Mouse (Mus musculus) hindbrain, embryonic 11.5 days (tissue): Measurements from ENCODE around the gene Tmem179. TPM values are rescaled to one million over a fixed set of nuclear protein-coding genes. Genes with fewer than 3 reads are reported as not detected.

Experiments used
- ATAC-seq: fragments of 200-750 bp; cut with Nextera tagmentation; 2 replicates; pipeline ENCODE4 v1.8.0; 2017; ENCODE audit warnings: mild to moderate bottlenecking, moderate TSS enrichment, moderate library complexity; ENCODE audit not compliant: low FRiP score
- DNase-seq: peaks from one replicate; pipeline ENCODE4 v3.0.0-alpha.2; 2015; ENCODE audit warnings: low spot score
- H3K27ac ChIP-seq: fragments of 300-500 bp; sonication (generic); 2 replicates; pipeline ENCODE4 v1.5.1; 2014; ENCODE audit warnings: mild to moderate bottlenecking, low read depth, low read length
- H3K27me3 ChIP-seq: fragments of 300-500 bp; sonication (generic); 2 replicates; pipeline ENCODE4 v1.6.1; 2014; ENCODE audit warnings: mild to moderate bottlenecking, low read length, moderate library complexity, mixed read lengths; ENCODE audit not compliant: control insufficient read depth, insufficient read depth
- H3K36me3 ChIP-seq: fragments of 300-500 bp; sonication (generic); 2 replicates; pipeline ENCODE4 v1.6.1; 2014; ENCODE audit warnings: mild to moderate bottlenecking, low read length, moderate library complexity, mixed read lengths; ENCODE audit not compliant: control insufficient read depth, insufficient read depth
- H3K4me1 ChIP-seq: fragments of 300-500 bp; sonication (generic); replicated peaks from 2 replicates; pipeline ENCODE4 v1.6.1; 2014; ENCODE audit warnings: low read length, mixed read lengths; ENCODE audit not compliant: control insufficient read depth, insufficient read depth
- H3K4me2 ChIP-seq: fragments of 300-500 bp; sonication (generic); replicated peaks from 2 replicates; pipeline ENCODE4 v1.6.1; 2014; ENCODE audit warnings: mild to moderate bottlenecking, low read depth, low read length
- H3K4me3 ChIP-seq: fragments of 300-500 bp; sonication (generic); 2 replicates; pipeline ENCODE4 v1.5.1; 2014; ENCODE audit warnings: low read depth, low read length
- H3K9ac ChIP-seq: fragments of 300-500 bp; sonication (generic); 2 replicates; pipeline ENCODE4 v1.6.1; 2014; ENCODE audit warnings: low read depth, low read length
- H3K9me3 ChIP-seq: fragments of 300-500 bp; sonication (generic); 2 replicates; pipeline ENCODE4 v1.6.1; 2016; ENCODE audit warnings: low read length; ENCODE audit not compliant: control insufficient read depth
- WGBS: fragments of 180-500 bp; shearing (Covaris S2); extraction: QIAGEN DNeasy Blood & Tissue Kit; methylation state at CpG from one replicate; pipeline ENCODE4 v1.1.7; 2014; 5-methylcytosine and 5-hydroxymethylcytosine counted together
- polyA plus RNA-seq: library from polyadenylated mRNA; unstranded; fragments of >200 nt; fragmentation: Nextera tagmentation; extraction: Ambion mirVana; gene quantifications from 2 replicates; pipeline ENCODE4 v1.2.1, GENCODE M21; 2014

Gene Tmem179
- polyA plus RNA-seq, 1 experiment from 2014 or later: 6.0 TPM

DNA sequence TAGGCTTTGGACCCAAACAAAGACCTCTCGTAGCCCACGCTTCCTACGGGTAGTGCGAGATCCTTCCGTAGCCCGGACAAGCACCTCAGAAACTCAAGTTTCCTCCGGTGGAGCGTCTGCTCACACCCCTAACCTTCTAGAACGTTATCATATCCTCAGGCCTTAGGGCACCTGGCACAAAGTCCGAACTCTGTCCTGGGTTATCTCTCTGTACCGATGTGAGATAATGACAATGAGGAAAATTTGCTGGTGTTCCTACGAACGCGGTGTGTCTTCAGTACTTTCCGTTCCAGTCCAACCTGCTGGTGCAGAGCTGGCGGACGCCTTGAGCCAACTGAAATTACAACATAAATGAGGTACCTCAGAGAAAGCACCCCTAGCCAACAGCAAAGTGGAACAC, 50.6 kb downstream of the Tmem179 start:
- H3K36me3 ChIP-seq: no peaks in the 10 kb centered on the region
- H3K4me2 ChIP-seq: no peak overlapping the region
- no peak overlapping the region for H3K9ac ChIP-seq
- no peak overlapping the region for H3K4me3 ChIP-seq
- 95% methylated on average over 17 of the region's 17 CpGs for WGBS
- ATAC-seq: no peak
- no peak overlapping the region for H3K27ac ChIP-seq
- no peak for DNase-seq
- no peaks in the 10 kb centered on the region for H3K9me3 ChIP-seq
- peaks cover 5% of the 10 kb centered on the region; the same call in 1 of the 2 replicates for H3K4me1 ChIP-seq
- H3K27me3 ChIP-seq: no peaks in the 10 kb centered on the region

DNA sequence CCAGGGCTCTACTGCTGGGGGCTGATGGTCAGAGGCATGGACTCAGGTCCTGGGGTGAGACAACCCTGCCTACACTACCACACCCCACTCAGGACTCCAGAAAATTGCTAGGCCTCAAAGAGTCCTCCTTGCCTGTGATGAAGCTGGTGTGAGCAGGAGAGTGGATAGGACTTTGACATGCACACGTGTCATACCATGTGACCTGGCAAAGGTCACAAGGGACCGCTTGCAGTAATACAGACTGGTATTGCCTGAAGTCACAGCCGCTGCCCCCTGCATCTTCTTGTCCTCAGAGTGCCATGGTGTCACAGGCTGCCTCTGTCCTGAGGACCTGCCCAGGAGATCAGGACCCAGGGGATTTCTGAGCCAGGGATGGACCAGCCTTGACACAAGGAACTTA, 52.0 kb downstream of the Tmem179 start:
- peaks cover under 1% of the 10 kb centered on the region; the same call in 1 of the 2 replicates for H3K4me1 ChIP-seq
- H3K27me3 ChIP-seq: no peaks in the 10 kb centered on the region
- H3K27ac ChIP-seq: no peak overlapping the region
- no peak overlapping the region for H3K4me3 ChIP-seq
- no peak overlapping the region for H3K4me2 ChIP-seq
- no peaks in the 10 kb centered on the region for H3K36me3 ChIP-seq
- 75% methylated on average over 3 of the region's 3 CpGs for WGBS
- no peak for DNase-seq
- H3K9ac ChIP-seq: no peak overlapping the region
- H3K9me3 ChIP-seq: no peaks in the 10 kb centered on the region
- ATAC-seq: no peak

DNA sequence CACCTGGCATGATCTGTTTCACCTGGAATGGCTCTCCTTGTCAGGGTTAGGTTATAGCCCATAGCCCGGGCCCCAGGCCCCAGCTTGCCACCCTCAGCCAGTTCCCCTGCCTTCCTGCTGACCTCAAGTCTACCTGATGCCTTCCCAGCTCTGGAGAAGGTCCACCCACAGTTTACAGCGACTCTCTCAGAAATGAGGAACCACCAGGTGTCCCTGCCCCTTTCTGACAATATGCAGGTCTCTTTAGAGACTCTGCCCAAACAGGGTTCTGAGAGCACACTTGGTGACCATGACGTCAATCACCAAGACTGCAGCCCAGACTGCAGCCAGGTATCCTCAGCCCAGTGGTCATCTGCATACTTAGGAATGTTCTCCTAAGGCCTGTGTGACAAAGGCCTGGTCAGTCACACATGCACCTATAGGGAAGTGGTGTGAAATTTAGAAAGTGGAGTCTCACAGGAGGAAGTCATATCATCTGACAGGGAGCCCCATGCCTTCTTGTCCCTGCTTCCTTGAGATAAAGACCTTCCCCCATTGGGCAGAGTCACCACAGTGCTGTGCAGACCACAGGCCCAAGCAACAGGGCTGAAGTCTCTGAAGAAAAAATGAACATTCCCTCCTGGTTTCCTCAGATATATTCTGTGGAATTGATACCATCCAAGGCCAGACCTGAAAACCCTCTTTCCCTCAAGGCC, 52.6 kb downstream of the Tmem179 start:
- no peak overlapping the region for H3K9ac ChIP-seq
- ATAC-seq (no peak), DNase-seq (no peak)
- no peaks in the 10 kb centered on the region for H3K9me3 ChIP-seq
- H3K4me3 ChIP-seq: no peak overlapping the region
- no peaks in the 10 kb centered on the region; the same call in 1 of the 2 replicates for H3K4me1 ChIP-seq
- no peak overlapping the region for H3K4me2 ChIP-seq
- no peaks in the 10 kb centered on the region for H3K36me3 ChIP-seq
- WGBS: 85% methylated on average over 3 of the region's 3 CpGs
- H3K27me3 ChIP-seq: no peaks in the 10 kb centered on the region
- no peak overlapping the region for H3K27ac ChIP-seq

DNA sequence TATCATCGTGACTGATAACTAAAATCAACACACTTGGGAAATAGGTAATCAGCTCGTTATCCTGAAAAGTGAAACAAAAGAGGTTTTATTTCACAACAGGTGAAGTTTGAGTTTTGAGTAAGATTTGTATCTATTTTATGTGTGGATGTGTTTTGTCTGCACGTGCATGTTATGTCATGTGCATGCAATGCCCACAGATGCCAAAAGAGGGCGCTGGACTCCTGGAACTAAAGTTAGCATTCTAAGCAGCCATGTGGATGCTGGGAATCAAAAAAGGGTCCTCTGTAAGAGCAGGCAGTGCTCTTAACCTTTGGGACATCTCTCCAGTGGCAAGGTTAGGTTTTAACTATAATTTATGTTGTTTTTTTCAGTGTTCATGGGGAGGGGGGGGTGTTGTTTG, 53.3 kb downstream of the Tmem179 start:
- H3K4me2 ChIP-seq: no peak overlapping the region
- no peaks in the 10 kb centered on the region for H3K27me3 ChIP-seq
- no peak for ATAC-seq

DNA sequence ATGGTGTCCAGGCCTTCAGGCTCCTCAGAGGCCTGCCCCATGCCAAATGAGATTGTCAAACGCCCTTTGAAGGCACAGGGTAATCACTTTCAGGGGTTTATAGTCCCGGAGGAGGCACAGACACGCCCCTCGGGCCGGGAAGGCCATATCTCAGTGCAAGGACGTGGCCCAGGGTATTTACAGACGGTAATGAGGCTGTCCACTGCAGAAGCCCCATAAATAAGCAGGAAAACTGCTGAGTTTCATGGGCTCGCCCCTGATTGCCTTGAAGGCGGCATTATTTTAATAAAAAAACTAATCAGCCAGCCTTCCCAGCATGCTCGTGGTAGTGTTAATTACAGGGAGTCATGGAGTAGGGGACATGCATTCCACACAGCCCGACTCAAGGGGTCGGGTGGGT, 54.1 kb downstream of the Tmem179 start:
- H3K4me1 ChIP-seq: peaks cover 2% of the 10 kb centered on the region; the same call in 1 of the 2 replicates
- H3K27ac ChIP-seq: no peak overlapping the region
- H3K9ac ChIP-seq: no peak overlapping the region
- H3K36me3 ChIP-seq: no peaks in the 10 kb centered on the region
- H3K4me3 ChIP-seq: no peak overlapping the region
- no peaks in the 10 kb centered on the region for H3K27me3 ChIP-seq
- DNase-seq: no peak
- 0 out of 2 replicates have a peak, but pooled peaks have one; percentile 17 for ATAC-seq
- no peak overlapping the region for H3K4me2 ChIP-seq
- no peaks in the 10 kb centered on the region for H3K9me3 ChIP-seq
- 59% methylated on average over 12 of the region's 12 CpGs for WGBS

More for the DNA sequence above, 53.3 kb downstream of the Tmem179 start:
- 84% methylated on average over 4 of the region's 4 CpGs for WGBS
- Histone ChIP-seq H3K9me3 (no peaks in the 10 kb centered on the region), H3K4me1 (no peaks in the 10 kb centered on the region; the same call in 1 of the 2 replicates), H3K4me3 (no peak overlapping the region), H3K27ac (no peak overlapping the region), H3K9ac (no peak overlapping the region), H3K36me3 (no peaks in the 10 kb centered on the region)
- DNase-seq: no peak

DNA sequence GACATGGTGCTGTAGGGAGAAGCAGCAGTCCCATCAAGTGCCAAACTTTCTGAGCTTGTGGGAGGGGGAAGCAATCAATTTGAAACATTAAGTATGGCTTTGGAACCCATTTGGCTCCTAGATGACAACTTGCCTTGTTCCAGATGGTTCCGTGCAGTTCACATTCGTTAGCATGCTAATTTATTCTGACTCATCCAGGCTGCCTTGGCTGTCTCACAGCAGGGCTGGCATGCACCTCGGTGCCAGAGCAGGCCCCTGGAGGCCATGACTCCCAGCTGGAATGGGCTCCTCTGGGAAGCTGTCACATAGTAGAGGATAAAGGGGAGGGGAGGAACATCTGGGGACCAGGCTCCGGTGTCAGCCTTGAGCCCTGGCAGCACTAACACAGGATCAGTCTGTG, 58.7 kb downstream of the Tmem179 start:
- Histone ChIP-seq H3K27me3 (no peaks in the 10 kb centered on the region), H3K9me3 (no peaks in the 10 kb centered on the region), H3K4me3 (no peak overlapping the region), H3K4me1 (peaks cover 2% of the 10 kb centered on the region; the same call in 1 of the 2 replicates), H3K36me3 (no peaks in the 10 kb centered on the region), H3K27ac (no peak overlapping the region), H3K9ac (no peak overlapping the region), H3K4me2 (no peak overlapping the region)
- DNase-seq (no peak), ATAC-seq (peak; percentile 72; the same call in 1 of the 2 replicates)
- 34% methylated on average over 4 of the region's 4 CpGs for WGBS

DNA sequence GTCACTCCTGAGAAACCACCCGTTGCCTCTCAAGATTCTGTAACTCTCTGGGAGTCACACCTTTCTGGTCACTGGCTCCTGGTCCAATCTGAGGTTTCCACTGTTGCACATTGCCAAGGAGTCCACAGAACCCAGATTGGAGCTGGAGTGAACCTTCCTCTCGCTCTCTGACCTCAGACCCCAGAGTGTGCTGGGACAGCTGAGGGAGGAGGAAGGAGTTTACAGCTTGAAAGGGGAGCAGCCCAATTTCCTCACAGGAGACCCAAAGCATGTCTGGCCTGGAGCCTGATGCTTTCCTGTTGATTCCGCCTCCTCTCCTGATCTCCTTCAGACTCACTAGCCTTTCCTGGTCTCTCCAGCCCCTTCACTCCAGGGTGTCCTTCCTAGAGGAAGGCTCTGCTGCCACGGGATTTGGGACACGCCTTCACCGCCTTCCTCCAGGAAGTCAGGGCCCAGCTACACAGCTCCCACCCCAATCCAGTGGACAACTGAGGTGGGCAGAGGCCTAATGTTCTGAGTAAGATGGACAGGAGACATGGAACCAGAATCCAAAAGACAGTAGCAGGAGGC, 60.3 kb downstream of the Tmem179 start:
- Histone ChIP-seq H3K4me1 (peaks cover 2% of the 10 kb centered on the region; the same call in 1 of the 2 replicates), H3K9me3 (no peaks in the 10 kb centered on the region), H3K4me2 (no peak overlapping the region), H3K27ac (no peak overlapping the region), H3K27me3 (no peaks in the 10 kb centered on the region), H3K9ac (no peak overlapping the region), H3K4me3 (no peak overlapping the region), H3K36me3 (no peaks in the 10 kb centered on the region)
- DNase-seq (no peak), ATAC-seq (no peak)
- 72% methylated on average over 6 of the region's 6 CpGs for WGBS

DNA sequence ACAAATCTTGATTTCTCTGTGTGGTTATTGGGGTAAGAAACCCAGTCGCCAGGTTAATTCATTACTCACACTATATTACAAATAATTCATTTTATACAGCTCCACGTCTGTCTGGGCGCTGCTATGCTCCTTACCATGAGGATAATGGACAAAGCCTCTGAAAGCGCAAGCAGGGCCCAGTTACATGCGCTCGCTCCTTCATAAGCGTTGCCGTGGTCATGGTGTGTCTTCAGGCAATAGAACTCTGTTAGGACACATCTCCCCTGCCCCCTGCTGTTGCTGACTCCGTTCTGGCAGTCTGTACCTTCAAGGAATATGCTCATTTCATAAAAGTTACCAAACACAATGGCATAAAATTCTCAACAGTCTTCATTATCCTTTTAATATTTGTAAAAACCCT, 64.7 kb downstream of the Tmem179 start:
- no peaks in the 10 kb centered on the region for H3K27me3 ChIP-seq
- H3K36me3 ChIP-seq: no peaks in the 10 kb centered on the region
- H3K4me1 ChIP-seq: no peaks in the 10 kb centered on the region
- H3K9ac ChIP-seq: no peak overlapping the region
- H3K27ac ChIP-seq: no peak overlapping the region
- no peak overlapping the region for H3K4me3 ChIP-seq
- H3K9me3 ChIP-seq: no peaks in the 10 kb centered on the region
- ATAC-seq (no peak), DNase-seq (no peak)
- no peak overlapping the region for H3K4me2 ChIP-seq
- WGBS: 85% methylated on average over 9 of the region's 9 CpGs

DNA sequence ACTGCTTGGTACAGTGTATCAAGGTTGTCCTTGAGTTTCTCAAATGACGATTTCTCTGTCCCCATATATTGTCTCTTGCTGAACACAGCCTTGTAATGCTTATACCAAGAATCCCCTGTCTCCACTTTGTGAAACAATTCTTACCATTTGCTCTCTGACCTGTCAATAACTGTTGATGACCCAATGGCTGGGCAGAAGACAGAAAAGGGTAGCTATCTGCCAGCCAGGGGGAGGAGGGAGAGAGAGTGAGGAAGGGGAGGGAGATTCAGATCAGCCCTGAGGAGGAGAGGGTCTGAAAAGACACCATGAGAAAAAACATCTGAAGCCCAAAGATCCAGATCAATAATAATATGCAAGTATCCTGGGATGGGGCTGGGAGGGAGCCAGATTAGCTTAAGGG, 65.2 kb downstream of the Tmem179 start:
- Histone ChIP-seq H3K27me3 (no peaks in the 10 kb centered on the region), H3K9ac (no peak overlapping the region), H3K27ac (no peak overlapping the region), H3K4me2 (no peak overlapping the region), H3K36me3 (no peaks in the 10 kb centered on the region), H3K4me3 (no peak overlapping the region), H3K9me3 (no peaks in the 10 kb centered on the region), H3K4me1 (no peaks in the 10 kb centered on the region)
- 90% methylated on average over 1 of the region's 1 CpGs for WGBS
- DNase-seq (no peak), ATAC-seq (0 out of 2 replicates have a peak, but pooled peaks have one; percentile 6)
